ENCODE assay signal across 9 mouse cellular contexts in the genomic region with DNA sequence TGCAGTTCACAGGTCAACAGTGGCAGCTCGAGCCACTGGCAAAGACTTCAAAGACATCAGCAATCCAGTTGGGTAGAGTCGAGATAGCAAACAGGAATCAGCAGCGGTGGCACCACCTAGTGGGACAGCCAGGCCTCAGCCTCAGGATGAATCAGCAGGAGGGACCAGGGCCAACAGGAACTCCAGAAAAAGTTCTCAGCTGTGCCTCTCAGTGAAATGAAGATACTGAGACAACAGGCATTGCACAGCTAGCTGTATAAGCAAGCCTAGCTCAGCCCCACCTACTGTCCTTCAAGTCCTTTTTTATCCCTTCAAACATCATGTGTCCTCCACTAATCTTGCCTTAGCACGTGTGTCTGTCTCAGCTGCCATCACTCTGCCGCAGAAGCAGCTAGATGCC. TPM values are rescaled to one million over a fixed set of nuclear protein-coding genes. Genes with fewer than 3 reads are reported as not detected.
DNase-seq lines count a peak whose midpoint lies in the region; ATAC-seq and TF ChIP-seq lines count a peak whose summit lies in the region.
"Had no signal": no experiment of that assay in that cellular context is flagged by ENCODE, and none has a peak within 500 bp of the region (broad histone marks: within the 10 kb centered on the region; RNA-seq: fewer than 3 reads in every experiment).

No protein-coding gene starts in this region.

- H3K9ac ChIP-seq in kidney, embryonic 16.5 days (replicated peaks; ENCODE audit: low read length), result no peak overlapping the region
- no peak overlapping the region for H3K9ac ChIP-seq in MEL (ENCODE audit: control insufficient read depth, low read depth, low read length, poor library complexity, severe bottlenecking)

- H3K27ac ChIP-seq in kidney, embryonic 16.5 days (ENCODE audit: low read length), result no peak overlapping the region
- no peak overlapping the region for H3K27ac ChIP-seq in MEL (ENCODE audit: control insufficient read depth, low read depth, low read length)

- TF ChIP-seq EP300 in MEL (IDR thresholded peaks at IDR 0.05; ENCODE audit: low read depth in 1 of 2, low read length in 2 of 2), result no peak

- peak; percentile 31 for TF ChIP-seq RAD21 in MEL (IDR thresholded peaks at IDR 0.05; ENCODE audit: low read depth, low read length)

- no peaks in the 10 kb centered on the region for H3K79me2 ChIP-seq in MEL (ENCODE audit: control insufficient read depth, insufficient read depth, low read length, poor library complexity)

- H3K36me3 ChIP-seq in kidney, embryonic 16.5 days (ENCODE audit: insufficient read depth, low read length), result peaks cover 73% of the 10 kb centered on the region
- no peaks in the 10 kb centered on the region for H3K36me3 ChIP-seq in MEL (ENCODE audit: control insufficient read depth in 1 of 2, insufficient read depth in 2 of 2, low read length in 2 of 2)

- WGBS in kidney, embryonic 16.5 days, result 76% methylated on average over 5 of the region's 5 CpGs
- 42% methylated on average over 5 of the region's 5 CpGs for WGBS in lung, adult 2 months

- ATAC-seq in kidney, embryonic 16.5 days (ENCODE audit: low FRiP score, low TSS enrichment), result no peak

- H3K9me3 ChIP-seq in kidney, embryonic 16.5 days (ENCODE audit: low read length), result no peaks in the 10 kb centered on the region
- no peaks in the 10 kb centered on the region for H3K9me3 ChIP-seq in MEL (replicated peaks; ENCODE audit: insufficient read depth, low read length)

- TF ChIP-seq POLR2A in MEL (IDR thresholded peaks at IDR 0.05; ENCODE audit: control insufficient read depth in 1 of 2, insufficient read depth in 1 of 2, low read depth in 1 of 2, low read length in 2 of 2, poor library complexity in 1 of 2), result no peak
- no peak for TF ChIP-seq POLR2A in lung, adult 2 months (IDR thresholded peaks at IDR 0.05; ENCODE audit: borderline replicate concordance, extremely low read depth, low read depth, low read length)

- H3K27me3 ChIP-seq in kidney, embryonic 16.5 days (ENCODE audit: insufficient read depth, low read length), result no peaks in the 10 kb centered on the region
- H3K27me3 ChIP-seq in MEL (ENCODE audit: control insufficient read depth in 1 of 2, insufficient read depth in 2 of 2, low read length in 2 of 2), result no peaks in the 10 kb centered on the region

- peak in 2 of 3 experiments; percentile 49 to 56; a peak in 4 of 6 replicates for TF ChIP-seq CTCF in MEL (IDR thresholded peaks at IDR 0.05 in 2 of 3, conservative IDR thresholded peaks at IDR 0.05 in 1 of 3; ENCODE audit: control insufficient read depth in 1 of 3, insufficient read depth in 1 of 3, low read depth in 2 of 3, low read length in 3 of 3, poor library complexity in 1 of 3, severe bottlenecking in 1 of 3)
- TF ChIP-seq CTCF in lung, adult 2 months (IDR thresholded peaks at IDR 0.05; ENCODE audit: insufficient read depth, low read length), result peak; percentile 51

- H3K4me3 ChIP-seq in kidney, embryonic 16.5 days (ENCODE audit: low read length), result no peak overlapping the region
- no peak overlapping the region for H3K4me3 ChIP-seq in MEL (ENCODE audit: control insufficient read depth in 1 of 2, insufficient read depth in 1 of 2, low read depth in 2 of 2, low read length in 2 of 2)
- no peak overlapping the region for H3K4me3 ChIP-seq in lung, adult 2 months (replicated peaks; ENCODE audit: extremely low read depth, low read depth, low read length)

- H3K4me2 ChIP-seq in kidney, embryonic 16.5 days (replicated peaks; ENCODE audit: low read depth, low read length), result no peak overlapping the region

- H3K4me1 ChIP-seq in kidney, embryonic 16.5 days (ENCODE audit: insufficient read depth, low read length), result no peaks in the 10 kb centered on the region
- H3K4me1 ChIP-seq in MEL (ENCODE audit: control insufficient read depth in 1 of 2, insufficient read depth in 2 of 2, low read length in 2 of 2), result no peaks in the 10 kb centered on the region
- no peaks in the 10 kb centered on the region; the same call in 1 of the 2 replicates for H3K4me1 ChIP-seq in lung, adult 2 months (ENCODE audit: control insufficient read depth, insufficient read depth, low read length)

- peak; percentile 29 for DNase-seq in kidney, adult 9 months
- DNase-seq in MEL (ENCODE audit: low read depth, low spot score), result peak; percentile 60
- DNase-seq in c-Kit-positive CD71-positive TER-119-positive erythroid progenitor cells, embryonic 14.5 days (ENCODE audit: low spot score), result peak; percentile 19
- no peak for DNase-seq in lung, adult 2 months
- DNase-seq in layer of hippocampus, adult 9-11 months, result no peak
- DNase-seq in cerebellum, adult 11 months, result no peak
- no peak for DNase-seq in neural tube, embryonic 10.5 days (ENCODE audit: extremely low spot score, low spot score)

TF ChIP-seq in MEL, 35 proteins besides CTCF, POLR2A, EP300 and RAD21:
- TF ChIP-seq SMC3 (IDR thresholded peaks at IDR 0.05; ENCODE audit: low read depth, low read length), result peak; percentile 40
- peak; percentile 11; the same call in 1 of the 2 replicates for TF ChIP-seq ETS1 (IDR thresholded peaks at IDR 0.05; ENCODE audit: low read depth, low read length)
- no peak for TF ChIP-seq TBP (IDR thresholded peaks at IDR 0.05; ENCODE audit: low read depth, low read length)
- TF ChIP-seq E2F4 (IDR thresholded peaks at IDR 0.05; ENCODE audit: borderline replicate concordance, low read depth, low read length), result no peak
- no peak for TF ChIP-seq RCOR1 (IDR thresholded peaks at IDR 0.05; ENCODE audit: low read depth, low read length)
- TF ChIP-seq SIN3A (IDR thresholded peaks at IDR 0.05; ENCODE audit: low read length), result no peak
- TF ChIP-seq NELFE (IDR thresholded peaks at IDR 0.05; ENCODE audit: low read depth, low read length), result no peak
- TF ChIP-seq MAZ (IDR thresholded peaks at IDR 0.05; ENCODE audit: low read depth, low read length), result no peak
- TF ChIP-seq MAFK (IDR thresholded peaks at IDR 0.05; ENCODE audit: borderline replicate concordance, low read depth, low read length), result no peak
- no peak for TF ChIP-seq MYC (IDR thresholded peaks at IDR 0.05; ENCODE audit: low read depth, low read length)
- no peak for TF ChIP-seq BHLHE40 (IDR thresholded peaks at IDR 0.05; ENCODE audit: borderline replicate concordance, low read depth, low read length)
TF ChIP-seq in MEL: peak in this region for 2.

RNA-seq across cellular contexts. Expression of a gene that starts 28.0 kb away (rescaled TPM):
- not detected in 2 replicates for polyA plus RNA-seq in kidney, embryonic 16.5 days (2015; fragmentation: Nextera tagmentation; extraction: Ambion mirVana)
- total RNA-seq in MEL (2012; rRNA removed), result not detected in 2 replicates
- polyA plus RNA-seq in MEL (2012; ENCODE audit: insufficient read depth in 1 of 2, insufficient read length in 2 of 2, low read depth in 1 of 2, low replicate concordance in 2 of 2, missing spikeins in 1 of 2), result not detected
- not detected in 2 replicates for polyA plus RNA-seq in lung, adult 2 months (2012; rRNA removed)
- total RNA-seq: left cerebral cortex, postnatal 25 days had no signal

RNA-seq across cellular contexts. Expression of a gene that starts 31.0 kb away (rescaled TPM):
- polyA plus RNA-seq in kidney, embryonic 16.5 days (2015; fragmentation: Nextera tagmentation; extraction: Ambion mirVana), result 64.2 and 65.0 TPM in 2 replicates
- total RNA-seq in MEL (2012; rRNA removed), result 4.4 and 4.5 TPM in 2 replicates
- polyA plus RNA-seq in MEL (2012; ENCODE audit: insufficient read depth in 1 of 2, insufficient read length in 2 of 2, low read depth in 1 of 2, low replicate concordance in 2 of 2, missing spikeins in 1 of 2), result 1 to 10 TPM in 1 of 2 experiments, not detected in 1; 6.7 TPM
- polyA plus RNA-seq in lung, adult 2 months (2012; rRNA removed), result 10.2 and 11.7 TPM in 2 replicates

RNA-seq across cellular contexts. Expression of a gene that starts 53.5 kb away (rescaled TPM):
- polyA plus RNA-seq in kidney, embryonic 16.5 days (2015; fragmentation: Nextera tagmentation; extraction: Ambion mirVana), result not detected in 2 replicates
- not detected in 2 replicates for total RNA-seq in MEL (2012; rRNA removed)
- polyA plus RNA-seq in MEL (2012; ENCODE audit: insufficient read depth in 1 of 2, insufficient read length in 2 of 2, low read depth in 1 of 2, low replicate concordance in 2 of 2, missing spikeins in 1 of 2), result not detected
- polyA plus RNA-seq in lung, adult 2 months (2012; rRNA removed), result not detected in 2 replicates
- total RNA-seq: left cerebral cortex, postnatal 25 days had no signal

Comparison
In these comparisons a context has a peak if more than half of its experiments do, and no peak if none do; other contexts are left out.
1. DNase-seq: peak in kidney, adult 9 months (single experiment), MEL (single experiment) and c-Kit-positive CD71-positive TER-119-positive erythroid progenitor cells, embryonic 14.5 days (single experiment); none in lung, adult 2 months (single experiment), layer of hippocampus, adult 9-11 months (single experiment), cerebellum, adult 11 months (single experiment) and neural tube, embryonic 10.5 days (single experiment).